Mouse (Mus musculus) left cerebral cortex, adult 18-20 months (tissue): Measurements from ENCODE around the gene Rassf1. TPM values are rescaled to one million over a fixed set of nuclear protein-coding genes. Genes with fewer than 3 reads are reported as not detected.

Experiments
- DNase-seq, 2 experiments: peaks; one replicate each; pipeline ENCODE4 v3.0.0; 2021 to 2022; ENCODE audit warnings: low spot score in 2 of 2, mixed read lengths in 1 of 2
- long read RNA-seq, 2 experiments: library from polyadenylated mRNA; stranded (forward); transcript quantifications; one replicate each; pipeline ENCODE4 v2.0.0; 2021
- total RNA-seq, 2 experiments: library from RNA; stranded (reverse); gene quantifications; 2 replicates each; pipeline ENCODE4 v1.2.3; 2021

Rassf1 gene
- 10 to 100 TPM; 19.5 to 20.3 TPM for total RNA-seq
- long read RNA-seq, experiment 1, transcript Rassf1-201 (5 exons, 1,727 nt) = major isoform, 20 of 35 reads
- long read RNA-seq, experiment 1, partial matches to known transcripts = 9 of 35 reads
- long read RNA-seq, experiment 1, other reads (novel, unspliced or antisense) = 5 of 35 reads
- long read RNA-seq, experiment 2, transcript Rassf1-201 (5 exons, 1,727 nt) = major isoform, 15 of 18 reads
- long read RNA-seq, experiment 2, partial matches to known transcripts = 0 of 18 reads
- long read RNA-seq, experiment 2, other reads (novel, unspliced or antisense) = 0 of 18 reads

- no peak for DNase-seq
Observed at GRCm38 (mm10) chr9:107551117-107551889, at the start of gene Rassf1. Gene Rassf1, plus strand, starts transcription at chr9:107551555.

GRCm38 (mm10) chr9:107502131-107502846 is 49.1 kb upstream of the Rassf1 start:
- DNase-seq = no peak

- no peak for DNase-seq
Observed at GRCm38 (mm10) chr9:107504662-107505537, 46.5 kb upstream of the Rassf1 start.

GRCm38 (mm10) chr9:107508266-107508665 is 43.1 kb upstream of the Rassf1 start:
- peak; percentile 38 to 52 for DNase-seq

GRCm38 (mm10) chr9:107510384-107511100 is 40.8 kb upstream of the Rassf1 start:
- DNase-seq = no peak

- DNase-seq = no peak
Observed at GRCm38 (mm10) chr9:107511436-107511835, 39.9 kb upstream of the Rassf1 start.

- DNase-seq = no peak
Observed at GRCm38 (mm10) chr9:107512326-107512725, 39.0 kb upstream of the Rassf1 start.

GRCm38 (mm10) chr9:107514303-107514955 is 36.9 kb upstream of the Rassf1 start:
- DNase-seq = peak; percentile 88 to 92

- no peak for DNase-seq
Observed at GRCm38 (mm10) chr9:107520331-107520730, 31.0 kb upstream of the Rassf1 start.

- no peak for DNase-seq
Observed at GRCm38 (mm10) chr9:107521190-107521589, 30.2 kb upstream of the Rassf1 start.

- DNase-seq = no peak
Observed at GRCm38 (mm10) chr9:107521711-107522399, 29.5 kb upstream of the Rassf1 start.

GRCm38 (mm10) chr9:107522400-107522711 is 29.0 kb upstream of the Rassf1 start:
- no peak for DNase-seq

GRCm38 (mm10) chr9:107526198-107527026 is 24.9 kb upstream of the Rassf1 start:
- DNase-seq = peak; percentile 68 to 77

GRCm38 (mm10) chr9:107533791-107534407 is 17.5 kb upstream of the Rassf1 start, which contains the start of gene Tmem115:
Gene Tmem115, plus strand, starts transcription at chr9:107533945.
- peak; percentile 88 to 94 for DNase-seq

GRCm38 (mm10) chr9:107534408-107535202 is 16.8 kb upstream of the Rassf1 start:
- DNase-seq = no peak

GRCm38 (mm10) chr9:107538231-107538630 is 13.1 kb upstream of the Rassf1 start:
- DNase-seq = no peak

GRCm38 (mm10) chr9:107538711-107539110 is 12.6 kb upstream of the Rassf1 start:
- DNase-seq = no peak
